Mouse (Mus musculus) adrenal gland, adult 2 months (tissue): ENCODE measurements around the gene Phldb2. TPM values are rescaled to one million over a fixed set of nuclear protein-coding genes. Genes with fewer than 3 reads are reported as not detected.

ENCODE experiments used
- DNase-seq: peaks from one replicate; pipeline ENCODE4 v3.0.0; 2021
- polyA plus RNA-seq: library from polyadenylated mRNA; depleted of rRNA; stranded (reverse); fragments of >200 nt; gene quantifications from 2 replicates; pipeline ENCODE4 v1.2.3, GENCODE M21; 2012
- total RNA-seq, 2 experiments: library from RNA; stranded (reverse); gene quantifications; 2 replicates each; pipeline ENCODE4 v1.2.3; 2021

Gene Phldb2
- total and polyA plus RNA-seq, 3 experiments, result 17.6 to 29.4 (median 28.4) TPM

GRCm38 (mm10) chr16:45892928-45893327 lies 60.5 kb downstream of the Phldb2 start:
- DNase-seq, result peak; percentile 40

- no peak for DNase-seq
These were observed 62.8 kb downstream of the Phldb2 start for GRCm38 (mm10) chr16:45890471-45891200.

GRCm38 (mm10) chr16:45889636-45890035 lies 63.8 kb downstream of the Phldb2 start:
- no peak for DNase-seq

- DNase-seq, result peak; percentile 49
These were observed 66.8 kb downstream of the Phldb2 start for GRCm38 (mm10) chr16:45886599-45886998.

- DNase-seq, result no peak
These were observed 69.2 kb downstream of the Phldb2 start for GRCm38 (mm10) chr16:45884194-45884593.

- no peak for DNase-seq
These were observed 72.1 kb downstream of the Phldb2 start for GRCm38 (mm10) chr16:45881177-45881832.

- no peak for DNase-seq
These were observed 73.2 kb downstream of the Phldb2 start for GRCm38 (mm10) chr16:45880101-45880751.

GRCm38 (mm10) chr16:45877739-45878138 lies 75.7 kb downstream of the Phldb2 start:
- no peak for DNase-seq

GRCm38 (mm10) chr16:45877171-45877570 lies 76.2 kb downstream of the Phldb2 start:
- no peak for DNase-seq

GRCm38 (mm10) chr16:45873397-45873796 lies 80.0 kb downstream of the Phldb2 start:
- DNase-seq, result peak; percentile 35

- peak; percentile 89 for DNase-seq
These were observed 82.0 kb downstream of the Phldb2 start for GRCm38 (mm10) chr16:45871286-45871976.

- no peak for DNase-seq
These were observed 82.7 kb downstream of the Phldb2 start for GRCm38 (mm10) chr16:45870651-45871050.

GRCm38 (mm10) chr16:45869044-45869443 lies 84.4 kb downstream of the Phldb2 start:
- no peak for DNase-seq

GRCm38 (mm10) chr16:45857277-45857863 lies 96.0 kb downstream of the Phldb2 start:
- DNase-seq, result no peak

GRCm38 (mm10) chr16:45854499-45854898 lies 98.9 kb downstream of the Phldb2 start:
- DNase-seq, result no peak

GRCm38 (mm10) chr16:45849045-45849444 lies 104.4 kb downstream of the Phldb2 start:
- DNase-seq, result no peak

GRCm38 (mm10) chr16:45844875-45845274 lies 108.5 kb downstream of the Phldb2 start:
- DNase-seq, result peak; percentile 61

GRCm38 (mm10) chr16:45844049-45844780 lies 109.2 kb downstream of the Phldb2 start:
- DNase-seq, result peak; percentile 94

- DNase-seq, result peak; percentile 72
These were observed 110.0 kb downstream of the Phldb2 start for GRCm38 (mm10) chr16:45843351-45843891.

GRCm38 (mm10) chr16:45842440-45842839 lies 111.0 kb downstream of the Phldb2 start:
- peak; percentile 13 for DNase-seq

GRCm38 (mm10) chr16:45841806-45842205 lies 111.6 kb downstream of the Phldb2 start:
- DNase-seq, result no peak
